Mouse (Mus musculus) heart, postnatal 0 days (tissue): Measurements from ENCODE around the gene Ubqln4.

Experiments
- CTCF ChIP-seq: IDR thresholded peaks from 2 replicates; pipeline ENCODE4 v1.5.1; 2016; ENCODE audit warnings: antibody characterized with exemption, control low read depth, low read depth
- EP300 ChIP-seq: IDR thresholded peaks from 2 replicates; pipeline ENCODE4 v1.6.1; 2016; ENCODE audit warnings: antibody characterized with exemption, low read depth

DNA sequence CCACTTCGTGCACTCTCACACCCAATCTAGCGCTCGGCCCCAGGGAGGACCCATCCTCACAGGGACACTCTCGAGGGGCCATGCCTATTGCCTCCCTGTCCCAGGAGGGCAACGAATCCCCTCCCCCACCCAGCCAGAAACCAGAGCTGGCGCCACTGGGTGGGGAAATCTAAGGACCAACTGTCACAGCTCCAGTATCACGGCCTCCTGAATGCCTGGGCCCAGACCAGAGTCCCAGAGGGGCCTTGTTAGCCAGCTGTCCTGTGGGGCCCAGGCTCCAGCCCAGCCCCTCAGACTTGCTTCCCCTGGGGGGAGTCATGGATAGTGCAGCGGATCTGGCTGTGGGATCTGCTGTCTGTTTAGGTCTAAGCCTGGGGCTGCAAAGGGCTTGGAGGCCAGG lies 26.0 kb upstream of the Ubqln4 start:
- no peak for TF ChIP-seq EP300
- TF ChIP-seq CTCF: no peak
